Mouse (Mus musculus) monocyte, adult 5-6 weeks (primary cell): Measurements from ENCODE around the gene Arid5a. TPM values are rescaled to one million over a fixed set of nuclear protein-coding genes. Genes with fewer than 3 reads are reported as not detected.

Experiments
- ATAC-seq: fragments of 153-309, 156-312 bp; replicated peaks from 2 replicates; pipeline ENCODE4 v1.8.0; 2017; ENCODE audit warnings: mild to moderate bottlenecking; ENCODE audit not compliant: low TSS enrichment, insufficient number of reproducible peaks, severe bottlenecking, poor library complexity, low FRiP score
- total RNA-seq: library from RNA; stranded (forward); fragments of 200-1000, 200-491, 200-594 nt; gene quantifications from 3 replicates; pipeline ENCODE4 v1.2.3, GENCODE M21; 2017

The Arid5a gene
- total RNA-seq, 1 experiment from 2014 or later, result 47.3 TPM

DNA sequence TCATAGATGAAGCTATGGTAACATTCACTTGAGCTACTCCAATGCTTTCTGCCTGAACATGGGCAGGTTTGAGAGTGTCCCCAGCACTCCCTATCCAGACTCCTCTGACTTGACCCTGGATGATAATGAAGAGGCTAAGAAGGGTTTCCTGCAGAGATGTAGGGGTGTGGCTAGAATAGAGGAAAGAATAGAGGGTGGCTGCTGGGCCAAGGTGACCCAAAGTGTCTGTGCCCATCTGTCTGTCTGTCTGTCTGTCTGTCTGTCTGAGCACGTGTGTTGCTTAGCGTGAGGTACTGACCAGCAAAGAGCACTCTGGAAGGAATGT is 8.2 kb downstream of the Arid5a start:
- ATAC-seq, result no peak

- no peak for ATAC-seq
Observed at GRCm38 (mm10) chr1:36321164-36321563, 13.6 kb downstream of the Arid5a start.

GRCm38 (mm10) chr1:36321829-36322573 is 14.5 kb downstream of the Arid5a start:
- no peak for ATAC-seq

DNA sequence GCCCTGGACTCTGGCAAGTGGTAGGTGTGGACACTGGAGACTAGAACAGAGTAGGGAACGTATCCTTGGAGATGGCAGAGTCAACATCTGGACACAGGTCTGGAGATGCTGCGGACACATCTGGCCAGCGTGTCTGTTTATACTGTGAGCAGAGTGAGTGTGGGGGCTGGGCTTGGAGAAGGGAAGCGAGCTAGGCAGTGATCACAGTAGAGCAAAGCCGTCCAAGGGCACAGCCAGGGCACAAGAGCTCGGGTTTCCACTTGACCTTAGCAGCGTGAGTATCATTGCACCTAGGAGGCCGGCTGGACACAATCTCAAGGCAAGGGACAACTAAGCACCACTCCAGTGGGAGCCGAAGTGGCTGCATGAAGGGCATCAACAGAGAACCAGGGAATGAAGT is 15.5 kb downstream of the Arid5a start:
- no peak for ATAC-seq

DNA sequence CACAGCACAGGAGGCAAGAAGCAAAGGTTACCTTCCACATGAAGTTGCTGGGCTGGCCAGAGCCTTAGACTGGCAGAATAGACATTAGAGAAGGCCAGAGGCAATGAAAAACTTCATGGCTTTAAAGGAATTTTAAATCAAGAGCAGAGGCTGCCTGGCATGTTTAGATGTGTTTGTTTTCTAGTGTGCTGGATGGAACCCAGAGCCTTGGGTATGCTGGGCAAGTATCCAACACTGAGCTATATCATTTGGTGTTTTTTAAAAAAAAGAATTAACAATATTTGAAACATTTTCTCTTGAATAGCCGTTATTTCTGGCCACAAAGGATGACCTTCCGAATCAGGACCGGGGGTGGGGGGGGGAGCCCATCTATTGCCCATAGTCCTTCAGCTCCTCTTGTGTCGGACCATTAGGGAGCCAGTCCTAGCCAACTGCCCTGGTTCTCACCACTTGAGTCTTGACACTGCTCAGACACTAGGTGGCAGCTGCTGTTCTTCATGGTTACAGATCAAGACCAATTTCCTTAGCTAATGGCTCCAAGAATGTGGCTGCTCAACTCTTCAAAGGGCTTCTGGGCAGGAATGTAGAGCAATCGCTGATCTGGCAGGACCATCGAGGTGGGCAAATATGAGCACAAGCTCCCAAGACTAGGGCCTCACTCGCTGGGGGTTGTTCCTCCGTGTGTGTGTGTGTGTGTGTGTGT is 16.4 kb downstream of the Arid5a start:
- ATAC-seq, result no peak

- ATAC-seq, result 0 out of 2 replicates have a peak, but pooled peaks have one; percentile 7
Observed at GRCm38 (mm10) chr1:36325900-36326321, 18.4 kb downstream of the Arid5a start.

DNA sequence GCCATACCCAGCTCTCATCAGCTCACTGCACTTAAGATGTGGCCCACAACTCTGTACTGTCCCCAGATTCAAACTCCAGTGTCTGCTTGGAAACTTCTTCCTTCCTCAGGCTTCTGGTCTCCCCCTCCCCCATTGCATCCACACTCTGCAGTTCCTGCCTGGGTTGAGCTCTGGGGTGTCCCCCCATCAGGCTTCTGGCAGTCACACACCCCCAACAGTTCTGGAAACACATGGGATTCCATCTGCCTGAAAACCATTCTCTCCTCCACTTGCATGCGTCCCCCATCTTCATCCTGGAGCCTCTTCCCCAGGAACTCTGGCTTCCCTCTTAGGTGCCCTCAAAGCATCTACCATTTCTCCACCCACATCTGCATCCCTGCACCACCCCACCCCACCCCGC is 19.3 kb downstream of the Arid5a start:
- ATAC-seq, result no peak

- ATAC-seq, result no peak
Observed at GRCm38 (mm10) chr1:36331743-36332142, 24.2 kb downstream of the Arid5a start.

DNA sequence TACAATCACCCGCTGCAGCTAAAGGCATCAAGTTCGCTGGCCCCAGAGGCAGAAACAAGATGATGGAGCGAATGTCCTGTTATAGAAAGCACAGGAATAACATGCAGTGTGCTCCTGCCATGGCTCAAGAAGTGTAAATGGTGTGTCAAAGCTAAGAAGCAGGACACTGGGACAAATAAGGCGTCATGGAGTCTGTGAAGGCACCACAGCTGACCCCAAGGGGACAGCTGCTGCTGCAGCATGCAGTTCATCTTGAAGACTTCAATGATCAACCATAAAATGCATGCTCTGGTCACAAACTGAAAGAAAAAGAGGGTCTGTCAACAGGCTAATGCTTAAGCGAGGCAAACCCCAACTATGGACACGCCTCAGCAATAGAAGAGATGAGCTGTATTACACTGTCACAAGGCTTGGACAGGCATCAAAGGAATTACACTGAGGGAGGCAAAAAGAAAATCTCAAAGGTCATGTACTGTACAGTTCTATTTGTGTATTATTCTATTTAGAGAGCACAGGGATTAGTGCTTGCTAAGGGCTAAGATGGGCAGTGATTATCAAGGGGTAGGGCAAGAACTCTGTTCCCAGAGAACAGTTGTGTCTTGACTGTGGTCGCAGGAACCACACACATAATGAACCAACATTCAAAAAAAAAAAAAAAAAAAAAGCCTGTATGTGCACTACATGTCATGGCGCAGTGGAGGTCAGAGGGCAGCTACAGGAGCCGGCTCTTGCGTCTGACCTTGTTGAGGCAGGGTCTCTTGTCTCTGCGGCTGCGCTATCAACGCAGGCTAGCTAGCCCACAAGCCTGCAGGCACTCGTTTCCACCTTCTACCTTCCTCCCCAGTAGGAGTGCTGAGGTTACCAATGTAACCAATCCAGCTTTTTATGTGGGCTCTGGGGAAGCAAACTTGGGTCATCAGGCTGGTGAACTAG is 25.7 kb downstream of the Arid5a start:
- no peak for ATAC-seq

DNA sequence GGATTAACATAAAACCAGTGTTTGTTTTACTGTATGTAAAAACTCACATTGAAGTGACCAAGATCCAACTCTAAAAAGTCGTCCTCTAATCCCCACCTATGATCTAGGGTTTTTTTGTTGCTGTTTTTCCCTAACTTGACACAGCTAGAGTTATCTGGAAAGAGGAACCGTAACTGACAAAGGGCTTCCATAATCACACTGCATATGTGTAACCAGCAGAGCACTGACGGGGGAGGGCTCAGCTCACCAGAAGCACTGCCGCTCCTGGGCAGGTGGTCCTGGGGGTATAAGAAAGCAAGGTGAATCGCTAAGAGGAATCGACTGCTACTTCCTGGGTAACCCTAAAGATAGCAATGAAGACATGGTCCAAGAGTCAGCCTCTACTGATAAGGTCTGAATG is 35.0 kb downstream of the Arid5a start:
- no peak for ATAC-seq

- ATAC-seq, result no peak
Observed at GRCm38 (mm10) chr1:36352351-36352750, 44.8 kb downstream of the Arid5a start.

- ATAC-seq, result no peak
Observed at GRCm38 (mm10) chr1:36356955-36357695, 49.6 kb downstream of the Arid5a start.

DNA sequence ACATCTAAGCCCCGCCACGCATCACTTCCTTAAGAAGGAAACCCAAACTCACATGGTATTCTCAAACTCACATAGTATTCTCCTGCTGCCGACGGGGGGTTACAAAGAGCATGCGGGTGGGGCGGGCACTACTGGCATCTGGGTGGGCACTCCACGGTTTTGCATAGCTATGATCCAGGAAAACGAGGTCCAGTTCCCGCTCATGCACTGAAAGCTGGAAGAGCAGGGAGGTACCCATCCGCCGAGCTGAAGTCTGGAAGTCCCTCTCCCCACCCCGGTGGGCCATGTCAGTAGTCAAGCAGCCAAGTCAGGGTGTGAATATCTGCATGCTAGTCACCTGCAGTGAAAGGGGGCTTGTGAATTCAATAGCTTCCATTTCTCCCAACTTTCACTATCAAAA is 60.2 kb downstream of the Arid5a start:
- ATAC-seq, result no peak

- peak; percentile 15; the same call in 1 of the 2 replicates for ATAC-seq
Observed at GRCm38 (mm10) chr1:36368112-36368968, 60.8 kb downstream of the Arid5a start.

DNA sequence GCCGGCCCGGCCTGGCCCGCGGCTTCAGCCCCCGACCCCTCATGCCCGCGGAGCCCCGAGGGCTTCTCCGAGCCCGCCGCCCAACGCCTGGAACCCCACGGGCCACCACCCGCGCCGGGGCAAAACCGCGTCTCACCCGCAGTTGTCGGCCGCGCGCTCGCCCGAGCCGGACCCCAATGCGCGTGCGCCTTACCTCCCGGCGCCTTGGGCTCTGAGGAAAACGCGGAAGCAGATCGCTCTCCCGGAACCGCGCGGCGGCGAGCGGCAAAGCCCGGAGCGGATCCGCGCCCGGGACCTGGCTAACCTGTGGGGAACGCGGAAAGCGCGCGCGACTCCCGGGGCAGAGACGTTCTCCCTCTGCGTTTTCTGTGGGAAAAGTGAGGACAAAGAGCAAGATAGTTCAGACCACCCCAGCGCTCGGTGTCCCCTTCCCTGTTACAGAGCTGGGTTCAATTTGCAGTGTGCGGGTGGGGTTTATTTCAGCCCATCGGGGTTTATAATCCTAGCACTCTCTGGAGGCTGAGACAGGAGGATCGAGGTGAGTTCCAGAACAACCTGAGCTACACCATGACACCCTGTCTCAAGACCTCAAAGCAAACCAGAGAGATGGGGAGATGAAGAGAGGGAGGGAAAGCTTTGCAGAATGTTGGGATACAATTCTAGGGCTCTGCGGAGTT is 61.6 kb downstream of the Arid5a start, which contains the start of gene Kansl3:
Kansl3 (minus strand) TSS at position 213 of the 677 bp plus-strand sequence.
- peak; percentile 80 for ATAC-seq

- ATAC-seq, result no peak
Observed at GRCm38 (mm10) chr1:36370918-36371317, 63.4 kb downstream of the Arid5a start.
